Mouse (Mus musculus): ENCODE results near the gene Slc26a5.

The Slc26a5 gene

GRCm38 (mm10) chr5:21865346-21866107 is at the start of gene Slc26a5:
Gene Slc26a5, minus strand, starts transcription at chr5:21865604.
- no peak for DNase-seq

GRCm38 (mm10) chr5:21914776-21915175 is 49.4 kb upstream of the Slc26a5 start:
- no peak for DNase-seq

- no peak for DNase-seq
Measured at GRCm38 (mm10) chr5:21912835-21913530, 47.6 kb upstream of the Slc26a5 start.

- DNase-seq, result no peak
Measured at GRCm38 (mm10) chr5:21910726-21911125, 45.3 kb upstream of the Slc26a5 start.

- DNase-seq, result no peak
Measured at GRCm38 (mm10) chr5:21909713-21910112, 44.3 kb upstream of the Slc26a5 start.

GRCm38 (mm10) chr5:21901411-21901810 is 36.0 kb upstream of the Slc26a5 start:
- DNase-seq, result no peak

GRCm38 (mm10) chr5:21900891-21901290 is 35.5 kb upstream of the Slc26a5 start:
- DNase-seq, result no peak

GRCm38 (mm10) chr5:21898875-21899274 is 33.5 kb upstream of the Slc26a5 start:
- DNase-seq, result no peak

GRCm38 (mm10) chr5:21896586-21896985 is 31.2 kb upstream of the Slc26a5 start:
- DNase-seq, result peak; percentile 1

GRCm38 (mm10) chr5:21894168-21894567 is 28.8 kb upstream of the Slc26a5 start:
- DNase-seq, result no peak

GRCm38 (mm10) chr5:21866750-21867149 is 1.3 kb upstream of the Slc26a5 start:
- DNase-seq, result no peak

GRCm38 (mm10) chr5:21866311-21866712 is 908 bp upstream of the Slc26a5 start:
- no peak for DNase-seq

- no peak for DNase-seq
Measured at GRCm38 (mm10) chr5:21858653-21859052, 6.8 kb downstream of the Slc26a5 start.

- DNase-seq, result no peak
Measured at GRCm38 (mm10) chr5:21851679-21852340, 13.6 kb downstream of the Slc26a5 start.

- no peak for DNase-seq
Measured at GRCm38 (mm10) chr5:21847438-21847837, 18.0 kb downstream of the Slc26a5 start.

- no peak for DNase-seq
Measured at GRCm38 (mm10) chr5:21846616-21847290, 18.7 kb downstream of the Slc26a5 start.

- no peak for DNase-seq
Measured at GRCm38 (mm10) chr5:21844676-21845075, 20.7 kb downstream of the Slc26a5 start.

GRCm38 (mm10) chr5:21831761-21832160 is 33.6 kb downstream of the Slc26a5 start:
- DNase-seq, result no peak

GRCm38 (mm10) chr5:21828855-21829254 is 36.5 kb downstream of the Slc26a5 start:
- no peak for DNase-seq

- DNase-seq, result no peak
Measured at GRCm38 (mm10) chr5:21827643-21828042, 37.8 kb downstream of the Slc26a5 start.

GRCm38 (mm10) chr5:21826370-21826769 is 39.0 kb downstream of the Slc26a5 start:
- no peak for DNase-seq

- peak; percentile 23 for DNase-seq
Measured at GRCm38 (mm10) chr5:21813994-21814393, 51.4 kb downstream of the Slc26a5 start.

GRCm38 (mm10) chr5:21810924-21811323 is 54.5 kb downstream of the Slc26a5 start:
- no peak for DNase-seq

All from lung, postnatal 14 days (tissue).